8 mouse cellular contexts compared by ENCODE assay signal in genomic region chr11:93968005-93968847, GRCm38 (mm10). TPM values are rescaled to one million over a fixed set of nuclear protein-coding genes. Genes with fewer than 3 reads are reported as not detected.
DNase-seq lines count a peak whose midpoint lies in the region; ATAC-seq and TF ChIP-seq lines count a peak whose summit lies in the region.

TSS of gene Gm20390 (minus strand) at chr11:93968293.
TSS of gene Nme1 (minus strand) at chr11:93968521.

- no peaks in the 10 kb centered on the region for H3K27me3 ChIP-seq in embryonic facial prominence, embryonic 13.5 days
- H3K27me3 ChIP-seq in kidney, adult 2 months (replicated peaks; ENCODE audit: control insufficient read depth, insufficient read depth, low read length) = no peaks in the 10 kb centered on the region
- no peaks in the 10 kb centered on the region for H3K27me3 ChIP-seq in limb, embryonic 12.5 days
- H3K27me3 ChIP-seq in midbrain, embryonic 15.5 days (replicated peaks) = no peaks in the 10 kb centered on the region
- H3K27me3 ChIP-seq in spleen, adult 2 months (ENCODE audit: control insufficient read depth, insufficient read depth, low read length) = no peaks in the 10 kb centered on the region

- H3K9ac ChIP-seq in embryonic facial prominence, embryonic 13.5 days = peak within 1 kb of the TSS; percentile 79
- H3K9ac ChIP-seq in limb, embryonic 12.5 days (replicated peaks) = peak within 1 kb of the TSS; percentile 68
- H3K9ac ChIP-seq in midbrain, embryonic 15.5 days = peak within 1 kb of the TSS; percentile 62

- ATAC-seq in embryonic facial prominence, embryonic 13.5 days (ENCODE audit: insufficient number of reproducible peaks, insufficient read depth, low FRiP score, low TSS enrichment, low read depth) = peak; percentile 90
- ATAC-seq in limb, embryonic 12.5 days (ENCODE audit: insufficient number of reproducible peaks, insufficient read depth, low FRiP score, low TSS enrichment, low read depth) = peak; percentile 93
- peak; percentile 96 for ATAC-seq in midbrain, embryonic 15.5 days (replicated peaks)

- peak; percentile 93 for DNase-seq in 3134 (ENCODE audit: extremely low read depth, insufficient read length, low spot score)
- peak; percentile 95 to 96 for DNase-seq in adrenal gland, postnatal 36 days
- DNase-seq in heart, adult 18-20 months = peak; percentile 97 to 99
- DNase-seq in kidney, adult 2 months = peak; percentile 99
- DNase-seq in spleen, adult 2 months (ENCODE audit: low read depth in 1 of 2, low spot score in 2 of 2) = peak; percentile 94 to 99

- no peaks in the 10 kb centered on the region for H3K9me3 ChIP-seq in embryonic facial prominence, embryonic 13.5 days
- H3K9me3 ChIP-seq in limb, embryonic 12.5 days = no peaks in the 10 kb centered on the region
- H3K9me3 ChIP-seq in midbrain, embryonic 15.5 days = no peaks in the 10 kb centered on the region

- H3K4me2 ChIP-seq in embryonic facial prominence, embryonic 13.5 days = peak within 1 kb of the TSS; percentile 79
- peak within 1 kb of the TSS; percentile 80 for H3K4me2 ChIP-seq in limb, embryonic 12.5 days
- peak within 1 kb of the TSS; percentile 69 for H3K4me2 ChIP-seq in midbrain, embryonic 15.5 days

- peak within 1 kb of the TSS; percentile 86 for H3K4me3 ChIP-seq in embryonic facial prominence, embryonic 13.5 days
- H3K4me3 ChIP-seq in kidney, adult 2 months (ENCODE audit: insufficient read depth, low read depth, low read length) = peak within 1 kb of the TSS; percentile 82
- peak within 1 kb of the TSS; percentile 67 for H3K4me3 ChIP-seq in limb, embryonic 12.5 days (replicated peaks)
- H3K4me3 ChIP-seq in midbrain, embryonic 15.5 days = peak within 1 kb of the TSS; percentile 61
- H3K4me3 ChIP-seq in spleen, adult 2 months (ENCODE audit: extremely low read depth, insufficient read depth, insufficient read length) = peak within 1 kb of the TSS; percentile 87

- peak within 1 kb of the TSS; percentile 78 for H3K27ac ChIP-seq in embryonic facial prominence, embryonic 13.5 days
- peak within 1 kb of the TSS; percentile 48 for H3K27ac ChIP-seq in kidney, adult 2 months (ENCODE audit: insufficient read depth, low read depth, low read length)
- peak within 1 kb of the TSS; percentile 66 for H3K27ac ChIP-seq in limb, embryonic 12.5 days
- H3K27ac ChIP-seq in midbrain, embryonic 15.5 days = peak within 1 kb of the TSS; percentile 82
- peak within 1 kb of the TSS; percentile 83 for H3K27ac ChIP-seq in spleen, adult 2 months (ENCODE audit: insufficient read depth, low read length)

- peaks cover 26% of the 10 kb centered on the region for H3K36me3 ChIP-seq in embryonic facial prominence, embryonic 13.5 days
- peaks cover 2% of the 10 kb centered on the region; the same call in 1 of the 2 replicates for H3K36me3 ChIP-seq in kidney, adult 2 months (ENCODE audit: control insufficient read depth, insufficient read depth, low read length)
- peaks cover 29% of the 10 kb centered on the region for H3K36me3 ChIP-seq in limb, embryonic 12.5 days
- peaks cover 20% of the 10 kb centered on the region for H3K36me3 ChIP-seq in midbrain, embryonic 15.5 days (replicated peaks)
- H3K36me3 ChIP-seq in spleen, adult 2 months (ENCODE audit: control insufficient read depth, insufficient read depth, low read length) = peaks cover 5% of the 10 kb centered on the region; the same call in 1 of the 2 replicates

- peaks cover 15% of the 10 kb centered on the region for H3K4me1 ChIP-seq in embryonic facial prominence, embryonic 13.5 days
- H3K4me1 ChIP-seq in kidney, adult 2 months (ENCODE audit: control insufficient read depth, insufficient read depth, low read length) = peaks cover 3% of the 10 kb centered on the region; the same call in 1 of the 2 replicates
- H3K4me1 ChIP-seq in limb, embryonic 12.5 days (replicated peaks) = peaks cover 3% of the 10 kb centered on the region; the same call in 1 of the 2 replicates
- H3K4me1 ChIP-seq in midbrain, embryonic 15.5 days = peaks cover 23% of the 10 kb centered on the region
- no peaks in the 10 kb centered on the region; the same call in 1 of the 2 replicates for H3K4me1 ChIP-seq in spleen, adult 2 months (ENCODE audit: control insufficient read depth, insufficient read depth, insufficient read length)

- peak; percentile 91 for TF ChIP-seq CTCF in kidney, adult 2 months (conservative IDR thresholded peaks at IDR 0.05; ENCODE audit: insufficient read depth, insufficient read length, low read depth, low read length)
- TF ChIP-seq CTCF in spleen, adult 2 months (IDR thresholded peaks at IDR 0.05; ENCODE audit: extremely low read depth, insufficient read depth, insufficient read length, insufficient replicate concordance) = peak; percentile 78; the same call in 1 of the 2 replicates

- under 1% methylated on average over 40 of the region's 40 CpGs for WGBS in embryonic facial prominence, embryonic 13.5 days
- WGBS in kidney, adult 2 months = under 1% methylated on average over 40 of the region's 40 CpGs
- WGBS in limb, embryonic 12.5 days = under 1% methylated on average over 40 of the region's 40 CpGs
- WGBS in midbrain, embryonic 15.5 days = under 1% methylated on average over 40 of the region's 40 CpGs
- WGBS in spleen, adult 2 months = under 1% methylated on average over 40 of the region's 40 CpGs

- TF ChIP-seq POLR2A in kidney, adult 2 months (IDR thresholded peaks at IDR 0.05; ENCODE audit: low read depth, low read length) = no peak
- TF ChIP-seq POLR2A in spleen, adult 2 months (IDR thresholded peaks at IDR 0.05; ENCODE audit: low read depth, low read length) = no peak; the same call in 1 of the 2 replicates

RNA-seq across cellular contexts. Expression of gene Gm20390, which starts in this region (rescaled TPM):
- 10 to 100 TPM; 66.6 to 85.5 TPM for total RNA-seq in adrenal gland, postnatal 36 days (2021)
- polyA plus RNA-seq in embryonic facial prominence, embryonic 13.5 days (2015; fragmentation: Nextera tagmentation; extraction: Ambion mirVana) = 306 and 441 TPM in 2 replicates
- 10 to 100 TPM in 1 of 2 experiments, 1 to 10 TPM in 1; 8.9 to 27.6 TPM for total RNA-seq in heart, adult 18-20 months (2021)
- 45.1 and 88.3 TPM in 2 replicates for polyA plus RNA-seq in kidney, adult 2 months (2012; rRNA removed)
- polyA plus RNA-seq in limb, embryonic 12.5 days (2016; fragmentation: Nextera tagmentation; extraction: Ambion mirVana) = 446 and 466 TPM in 2 replicates
- 299 and 314 TPM in 2 replicates for polyA plus RNA-seq in midbrain, embryonic 15.5 days (2015; fragmentation: Nextera tagmentation; extraction: Ambion mirVana)
- 6.0 and 7.0 TPM in 2 replicates for polyA plus RNA-seq in spleen, adult 2 months (2012; rRNA removed)

RNA-seq across cellular contexts. Expression of gene Nme1, which starts in this region (rescaled TPM):
- total RNA-seq in adrenal gland, postnatal 36 days (2021) = 10 to 100 TPM; 33.5 to 41.7 TPM
- polyA plus RNA-seq in embryonic facial prominence, embryonic 13.5 days (2015; fragmentation: Nextera tagmentation; extraction: Ambion mirVana) = 127 and 140 TPM in 2 replicates
- total RNA-seq in heart, adult 18-20 months (2021) = 10 to 100 TPM; 13.4 to 15.6 TPM
- 158 and 178 TPM in 2 replicates for polyA plus RNA-seq in kidney, adult 2 months (2012; rRNA removed)
- polyA plus RNA-seq in limb, embryonic 12.5 days (2016; fragmentation: Nextera tagmentation; extraction: Ambion mirVana) = 180 and 182 TPM in 2 replicates
- 473 and 498 TPM in 2 replicates for polyA plus RNA-seq in midbrain, embryonic 15.5 days (2015; fragmentation: Nextera tagmentation; extraction: Ambion mirVana)
- polyA plus RNA-seq in spleen, adult 2 months (2012; rRNA removed) = 81.9 and 91.3 TPM in 2 replicates

Comparison
In these comparisons a context has a peak if more than half of its experiments do, and no peak if none do; other contexts are left out.
1. Peak in every context shown above with its lines: DNase-seq, ATAC-seq, H3K4me3 ChIP-seq and H3K27ac ChIP-seq.